Mouse (Mus musculus) stomach, embryonic 14.5 days (tissue): ENCODE measurements at regions not wholly inside any gene's neighbourhood (a gene's known extent, or its start where the extent isn't known, plus 50 kb on each side); places are given as distances from the start of the nearest gene placed in this dataset.

Source experiments
- ATAC-seq: fragments of 200-750 bp; cut with Nextera tagmentation; 2 replicates; pipeline ENCODE4 v1.8.0; 2017; ENCODE audit warnings: low read depth, moderate TSS enrichment; ENCODE audit not compliant: insufficient number of reproducible peaks, insufficient read depth, low FRiP score
- H3K27ac ChIP-seq: fragments of 300-500 bp; sonication (generic); 2 replicates; pipeline ENCODE4 v1.5.1; 2014; ENCODE audit warnings: mild to moderate bottlenecking, low read length, moderate library complexity, mixed read lengths
- H3K27me3 ChIP-seq: fragments of 300-500 bp; sonication (generic); 2 replicates; pipeline ENCODE4 v1.6.1; 2014; ENCODE audit warnings: low read length, control low read depth, mixed read lengths; ENCODE audit not compliant: control insufficient read depth, insufficient read depth
- H3K36me3 ChIP-seq: fragments of 300-500 bp; sonication (generic); 2 replicates; pipeline ENCODE4 v1.6.1; 2014; ENCODE audit warnings: mild to moderate bottlenecking, control low read depth, low read length, moderate library complexity, mixed read lengths; ENCODE audit not compliant: control insufficient read depth, insufficient read depth
- H3K4me1 ChIP-seq: fragments of 300-500 bp; sonication (generic); 2 replicates; pipeline ENCODE4 v1.6.1; 2014; ENCODE audit warnings: low read length, control low read depth, mixed read lengths; ENCODE audit not compliant: control insufficient read depth, insufficient read depth
- H3K4me2 ChIP-seq: fragments of 300-500 bp; sonication (generic); replicated peaks from 2 replicates; pipeline ENCODE4 v1.6.1; 2014; ENCODE audit warnings: low read depth, low read length, control low read depth
- H3K4me3 ChIP-seq: fragments of 300-500 bp; sonication (generic); 2 replicates; pipeline ENCODE4 v1.5.1; 2014; ENCODE audit warnings: low read depth, low read length, control low read depth
- H3K9ac ChIP-seq: fragments of 300-500 bp; sonication (generic); replicated peaks from 2 replicates; pipeline ENCODE4 v1.6.1; 2014; ENCODE audit warnings: low read depth, mild to moderate bottlenecking, control low read depth, low read length, moderate library complexity, mixed read lengths
- H3K9me3 ChIP-seq: fragments of 300-500 bp; sonication (generic); 2 replicates; pipeline ENCODE4 v1.6.1; 2016; ENCODE audit warnings: low read depth, low read length, control low read depth; ENCODE audit not compliant: control insufficient read depth
- WGBS: fragments of 180-500 bp; shearing (Covaris S2); extraction: QIAGEN DNeasy Blood & Tissue Kit; methylation state at CpG from one replicate; pipeline ENCODE4 v1.1.7; 2014; 5-methylcytosine and 5-hydroxymethylcytosine counted together

DNA sequence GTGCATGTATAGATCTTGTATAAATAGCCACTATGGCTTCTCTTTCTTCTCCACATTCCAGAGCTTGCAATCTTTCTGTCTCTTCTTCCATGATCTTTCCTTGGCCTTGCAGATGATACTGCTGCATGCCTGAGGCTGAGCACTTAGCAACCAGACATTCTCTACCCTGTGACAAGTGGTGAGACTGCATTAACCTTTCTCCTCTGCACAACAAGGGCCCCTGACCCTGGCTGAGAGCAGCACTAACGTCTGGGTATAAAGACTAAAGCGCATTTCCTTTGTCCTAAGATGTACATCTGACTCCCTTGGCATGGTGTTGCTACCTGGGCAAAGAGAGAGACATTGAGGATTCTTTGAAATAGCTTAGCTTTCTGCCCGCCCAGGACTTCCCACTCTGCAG lies 590.8 kb upstream of the Adgrl2 start:
- no peak for ATAC-seq
- 67% methylated on average over 3 of the region's 3 CpGs for WGBS
- Histone ChIP-seq H3K27ac (no peak overlapping the region), H3K9me3 (no peaks in the 10 kb centered on the region), H3K4me1 (no peaks in the 10 kb centered on the region), H3K27me3 (no peaks in the 10 kb centered on the region), H3K4me3 (no peak overlapping the region), H3K9ac (no peak overlapping the region), H3K4me2 (no peak overlapping the region), H3K36me3 (no peaks in the 10 kb centered on the region)

DNA sequence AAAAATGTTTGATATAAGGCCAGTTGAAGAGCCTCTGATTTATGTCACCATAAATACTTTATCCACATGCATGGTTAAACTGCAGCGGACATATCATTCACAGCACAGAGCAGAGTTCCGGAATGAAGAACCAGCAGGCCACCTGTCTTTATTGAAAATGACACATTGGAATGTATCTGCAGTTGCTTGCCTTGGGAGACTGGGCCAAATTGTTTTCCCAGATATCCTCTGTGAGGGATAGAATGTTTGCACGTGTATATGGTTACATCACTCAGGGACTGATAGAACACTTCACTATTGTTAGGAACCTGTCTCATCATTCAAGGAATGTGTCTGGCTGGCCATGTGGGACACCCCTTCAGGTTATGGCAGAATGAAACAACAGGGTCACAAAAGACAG lies 585.3 kb upstream of the Adgrl2 start:
- Histone ChIP-seq H3K9me3 (no peaks in the 10 kb centered on the region), H3K9ac (no peak overlapping the region), H3K4me1 (no peaks in the 10 kb centered on the region), H3K27me3 (no peaks in the 10 kb centered on the region), H3K36me3 (no peaks in the 10 kb centered on the region), H3K27ac (no peak overlapping the region), H3K4me2 (no peak overlapping the region), H3K4me3 (no peak overlapping the region)
- 64% methylated on average over 3 of the region's 3 CpGs for WGBS
- no peak for ATAC-seq

DNA sequence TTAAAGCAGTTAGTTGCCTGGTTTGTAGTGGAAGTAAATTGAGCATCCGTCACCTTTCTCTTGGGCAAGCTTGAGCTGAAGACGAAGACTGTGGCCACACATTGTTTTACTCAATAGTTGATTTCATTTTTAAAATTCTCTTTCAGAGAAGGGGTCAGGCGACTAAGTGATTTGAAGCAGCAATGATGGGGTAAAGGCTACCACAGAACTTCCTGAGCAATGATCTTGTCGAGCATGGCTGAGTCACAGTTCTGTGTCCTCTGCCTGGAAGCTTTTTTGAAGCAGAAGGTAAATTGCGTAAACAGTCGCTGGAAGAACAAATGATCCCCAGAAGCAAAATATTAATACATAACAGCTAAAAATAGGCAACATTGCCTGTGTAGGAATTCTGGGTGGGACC lies 576.5 kb upstream of the Adgrl2 start:
- Histone ChIP-seq H3K9ac (no peak overlapping the region), H3K27ac (no peak overlapping the region), H3K9me3 (no peaks in the 10 kb centered on the region), H3K4me2 (no peak overlapping the region), H3K4me3 (no peak overlapping the region), H3K4me1 (no peaks in the 10 kb centered on the region), H3K27me3 (no peaks in the 10 kb centered on the region), H3K36me3 (no peaks in the 10 kb centered on the region)
- ATAC-seq = no peak
- 74% methylated on average over 6 of the region's 6 CpGs for WGBS

DNA sequence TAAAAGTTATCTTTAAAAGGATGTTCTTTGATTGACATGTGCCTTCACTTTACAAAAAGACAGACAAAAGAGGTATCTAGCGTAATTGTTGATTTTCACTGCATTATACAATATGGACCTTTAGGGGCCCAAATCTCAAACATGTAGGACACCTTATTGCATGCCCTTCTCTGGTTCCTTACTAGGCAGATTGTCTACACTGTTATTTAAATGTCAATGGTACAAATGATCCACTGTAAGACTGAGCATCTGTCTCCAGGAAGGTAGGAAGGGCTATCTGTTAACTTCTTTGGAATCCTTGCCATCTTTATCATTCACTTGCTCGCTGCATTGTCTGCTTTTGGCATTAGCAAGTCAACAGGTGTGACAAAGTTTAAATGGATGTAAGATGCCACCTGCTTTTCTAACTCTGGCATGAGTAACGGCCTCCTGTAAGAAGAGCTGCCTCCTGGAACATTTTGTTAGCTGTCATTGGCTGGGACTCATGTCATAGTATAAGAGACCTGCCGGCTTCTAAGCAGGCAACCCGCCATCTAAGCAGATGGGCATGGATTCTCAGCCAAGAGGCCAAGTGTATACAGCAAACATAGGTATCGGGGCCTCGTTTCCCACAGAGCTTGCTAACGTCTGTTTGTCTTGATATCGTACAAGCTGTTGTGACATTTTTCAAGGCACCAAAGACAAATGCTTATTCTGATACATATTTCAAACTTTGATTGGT lies 560.0 kb upstream of the Adgrl2 start:
- Histone ChIP-seq H3K9ac (no peak overlapping the region), H3K36me3 (no peaks in the 10 kb centered on the region), H3K27me3 (no peaks in the 10 kb centered on the region), H3K9me3 (no peaks in the 10 kb centered on the region), H3K4me2 (no peak overlapping the region), H3K27ac (no peak overlapping the region), H3K4me1 (no peaks in the 10 kb centered on the region), H3K4me3 (no peak overlapping the region)
- no peak for ATAC-seq
- WGBS = 88% methylated on average over 9 of the region's 9 CpGs

DNA sequence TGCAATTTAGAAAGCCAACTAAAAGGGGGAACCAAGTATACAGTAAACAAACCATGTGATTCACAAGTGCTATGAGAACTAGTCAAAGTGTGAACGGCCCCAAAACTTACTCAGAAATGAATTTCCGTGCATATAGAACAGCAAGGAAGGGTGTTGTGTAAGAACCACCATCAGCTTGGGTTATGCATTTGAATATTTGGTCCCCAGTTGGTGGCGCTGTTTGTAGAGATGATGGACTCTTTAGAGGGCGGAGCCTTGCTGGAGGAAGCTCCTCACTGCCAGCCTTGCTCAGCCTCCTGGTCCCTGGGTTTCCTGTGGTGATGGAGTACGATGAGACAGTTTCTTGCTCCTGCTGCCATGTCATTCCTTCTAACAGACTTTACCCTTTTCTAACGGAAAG lies 556.7 kb upstream of the Adgrl2 start:
- Histone ChIP-seq H3K27ac (no peak overlapping the region), H3K36me3 (no peaks in the 10 kb centered on the region), H3K4me1 (no peaks in the 10 kb centered on the region), H3K4me3 (no peak overlapping the region), H3K27me3 (no peaks in the 10 kb centered on the region), H3K4me2 (no peak overlapping the region), H3K9me3 (no peaks in the 10 kb centered on the region), H3K9ac (no peak overlapping the region)
- no peak for ATAC-seq
- WGBS = 78% methylated on average over 6 of the region's 6 CpGs

DNA sequence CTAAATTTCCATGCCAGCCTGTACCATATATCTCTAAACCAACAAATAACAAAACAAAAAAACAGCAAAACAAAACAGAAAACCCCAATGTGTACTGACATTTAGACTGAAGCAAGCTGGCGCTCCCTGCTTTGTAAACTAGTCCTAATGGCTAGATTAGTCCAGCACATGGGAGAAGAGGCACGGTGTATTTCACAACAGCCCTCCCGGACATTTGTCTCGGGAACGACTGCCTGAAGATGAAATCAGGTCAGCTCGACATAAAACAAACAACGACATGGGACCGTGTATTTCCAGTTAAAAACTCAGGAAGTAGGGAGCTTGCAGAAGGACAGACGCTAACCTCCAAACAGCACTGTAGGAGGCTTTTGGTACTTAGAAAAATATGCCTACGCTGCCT lies 555.9 kb upstream of the Adgrl2 start:
- H3K4me1 ChIP-seq = no peaks in the 10 kb centered on the region
- 45% methylated on average over 10 of the region's 10 CpGs for WGBS
- no peak overlapping the region for H3K9ac ChIP-seq
- ATAC-seq = no peak
- no peak overlapping the region for H3K27ac ChIP-seq
- H3K36me3 ChIP-seq = no peaks in the 10 kb centered on the region
- no peak overlapping the region for H3K4me2 ChIP-seq
- H3K27me3 ChIP-seq = no peaks in the 10 kb centered on the region
- H3K9me3 ChIP-seq = no peaks in the 10 kb centered on the region
- H3K4me3 ChIP-seq = no peak overlapping the region

DNA sequence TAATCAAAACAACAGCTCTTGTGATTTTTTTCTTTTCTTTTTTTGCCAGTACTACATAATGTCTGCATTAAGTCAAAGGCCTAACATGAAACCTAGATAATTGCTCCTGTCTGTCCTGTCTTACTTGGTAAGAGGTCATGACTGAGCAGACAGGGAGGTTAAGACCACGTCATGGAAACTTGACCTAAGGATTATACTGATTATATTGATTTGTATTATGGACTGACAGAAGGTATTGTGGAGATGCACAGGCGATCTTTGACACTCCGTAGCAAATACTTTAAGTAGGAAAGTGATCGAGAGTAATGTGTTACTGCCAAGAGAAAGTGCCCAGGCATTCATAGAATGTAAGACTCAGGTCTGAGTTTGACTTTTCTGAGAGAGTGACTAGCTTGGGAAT lies 543.8 kb upstream of the Adgrl2 start:
- 50% methylated on average over 4 of the region's 4 CpGs for WGBS
- Histone ChIP-seq H3K4me1 (no peaks in the 10 kb centered on the region), H3K27me3 (no peaks in the 10 kb centered on the region), H3K9me3 (no peaks in the 10 kb centered on the region), H3K9ac (no peak overlapping the region), H3K27ac (no peak overlapping the region), H3K4me3 (no peak overlapping the region), H3K36me3 (no peaks in the 10 kb centered on the region), H3K4me2 (no peak overlapping the region)
- ATAC-seq = no peak

DNA sequence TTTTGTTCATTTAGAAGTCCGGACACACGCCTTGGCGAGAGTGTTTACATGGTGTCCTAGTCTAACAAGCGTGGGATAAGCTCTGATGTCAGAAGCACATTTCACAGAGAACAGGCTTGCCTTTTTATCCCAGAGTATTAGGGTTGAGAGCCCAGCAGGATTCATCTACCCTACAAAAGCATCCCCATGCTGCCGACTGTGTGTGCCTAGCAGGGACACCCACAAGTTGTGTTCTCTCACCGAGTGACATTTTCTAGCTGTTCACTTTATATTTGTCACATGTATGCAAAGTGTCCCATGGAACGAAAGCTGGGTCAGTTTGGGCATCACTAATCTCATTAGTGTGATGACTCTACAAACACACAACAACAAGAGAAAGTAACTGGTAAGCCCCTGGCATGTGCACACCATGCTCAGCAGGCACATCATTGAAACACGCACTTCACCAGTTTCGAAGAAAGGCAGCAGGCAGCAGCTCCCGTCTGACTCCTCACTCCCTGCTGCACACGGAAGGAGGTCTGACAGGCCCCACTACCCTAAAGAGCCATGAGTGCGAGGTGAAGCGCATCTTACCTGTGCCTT lies 539.8 kb upstream of the Adgrl2 start:
- H3K4me1 ChIP-seq = no peaks in the 10 kb centered on the region
- H3K27me3 ChIP-seq = no peaks in the 10 kb centered on the region
- WGBS = 86% methylated on average over 13 of the region's 13 CpGs

DNA sequence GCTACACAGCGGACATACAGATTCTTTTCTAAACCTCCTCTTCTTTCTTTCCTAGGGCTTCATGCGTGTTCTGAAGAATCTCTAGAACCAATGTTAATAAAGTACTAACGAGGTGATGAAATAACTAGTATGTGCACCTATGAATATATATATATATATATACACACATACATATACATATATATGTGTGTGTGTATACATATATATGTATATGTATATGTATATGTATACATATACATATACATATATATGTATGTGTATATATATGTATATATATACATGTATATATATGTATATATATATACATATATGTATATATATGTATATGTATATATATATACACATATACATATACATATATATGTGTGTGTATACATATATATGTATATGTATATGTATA lies 536.2 kb upstream of the Adgrl2 start:
- H3K9me3 ChIP-seq = no peaks in the 10 kb centered on the region
- no peaks in the 10 kb centered on the region for H3K36me3 ChIP-seq
- WGBS = 93% methylated on average over 3 of the region's 3 CpGs
- H3K4me1 ChIP-seq = no peaks in the 10 kb centered on the region
- no peak overlapping the region for H3K4me2 ChIP-seq
- H3K4me3 ChIP-seq = no peak overlapping the region
- H3K27me3 ChIP-seq = no peaks in the 10 kb centered on the region
- ATAC-seq = no peak
- H3K27ac ChIP-seq = no peak overlapping the region
- no peak overlapping the region for H3K9ac ChIP-seq

More for the DNA sequence above, 539.8 kb upstream of the Adgrl2 start:
- Histone ChIP-seq H3K9me3 (no peaks in the 10 kb centered on the region), H3K36me3 (no peaks in the 10 kb centered on the region), H3K4me2 (no peak overlapping the region), H3K27ac (no peak overlapping the region), H3K9ac (no peak overlapping the region), H3K4me3 (no peak overlapping the region)
- ATAC-seq = no peak
